Mouse (Mus musculus): ENCODE measurements around the gene Tnfrsf13b. TPM values are rescaled to one million over a fixed set of nuclear protein-coding genes. Genes with fewer than 3 reads are reported as not detected.
A peak's percentile ranks its signal among the peaks of the same experiment; 100 is the strongest.

The Tnfrsf13b gene
- polyA plus RNA-seq, 1 experiment from 2014 or later, result 4.8 TPM

GRCm38 (mm10) chr11:61193392-61193791 is 66.8 kb downstream of the Tnfrsf13b start:
- Histone ChIP-seq H3K9me3 (replicated peaks; ENCODE audit: control insufficient read depth, low read length) (no peaks in the 10 kb centered on the region), H3K36me3 (ENCODE audit: control insufficient read depth, insufficient read depth) (no peaks in the 10 kb centered on the region), H3K4me3 (ENCODE audit: low read depth, low read length) (no peak overlapping the region), H3K27me3 (ENCODE audit: control insufficient read depth, insufficient read depth, low read depth, low read length) (peaks cover 8% of the 10 kb centered on the region), H3K4me1 (ENCODE audit: control insufficient read depth, low read depth, low read length) (no peaks in the 10 kb centered on the region), H3K4me2 (ENCODE audit: low read depth, low read length) (no peak overlapping the region), H3K9ac (ENCODE audit: low read depth, low read length) (no peak overlapping the region), H3K27ac (ENCODE audit: low read length) (no peak overlapping the region)
- ATAC-seq (ENCODE audit: low read depth), result peak; percentile 51; the same call in 1 of the 2 replicates
- 2% methylated on average over 9 of the region's 9 CpGs for WGBS (ENCODE audit: insufficient replicate concordance)

DNA sequence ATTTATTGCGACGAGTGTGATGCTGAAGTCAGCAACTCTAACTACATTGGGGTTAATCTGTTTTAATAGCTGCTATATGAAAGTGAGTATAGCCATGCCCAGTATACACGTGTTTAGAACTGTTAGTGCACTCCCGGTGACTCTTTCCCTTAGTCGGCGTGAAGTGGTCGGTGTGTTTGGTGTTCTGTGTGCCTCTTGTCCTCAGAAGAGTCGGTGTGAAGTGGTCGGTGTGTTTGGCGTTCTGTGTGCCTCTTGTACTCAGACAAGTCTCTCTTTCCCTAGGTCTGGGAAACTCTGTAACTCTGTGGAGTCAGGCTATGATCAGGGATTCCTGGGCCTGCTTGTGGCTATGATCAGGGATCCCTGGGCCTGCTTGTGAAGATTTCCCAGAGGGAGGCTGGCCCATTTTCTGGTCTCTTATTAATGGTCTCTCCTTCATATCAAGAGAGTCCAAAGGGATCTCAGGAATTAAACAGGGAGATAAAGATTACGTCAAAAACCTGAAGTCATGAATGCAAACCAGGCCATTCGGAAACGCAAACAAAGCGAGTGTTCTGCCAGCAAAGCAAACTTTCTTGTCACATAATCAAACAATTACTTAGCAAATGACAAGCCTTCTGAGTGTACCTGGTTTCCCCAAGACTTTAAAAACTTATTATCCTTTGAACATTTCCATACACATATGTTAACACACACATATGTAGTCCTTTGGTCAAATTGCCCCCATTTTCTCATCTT is 70.2 kb downstream of the Tnfrsf13b start:
- Histone ChIP-seq H3K27me3 (ENCODE audit: control insufficient read depth, insufficient read depth, low read depth, low read length) (peaks cover 8% of the 10 kb centered on the region), H3K4me2 (ENCODE audit: low read depth, low read length) (no peak overlapping the region), H3K9ac (ENCODE audit: low read depth, low read length) (no peak overlapping the region), H3K4me3 (ENCODE audit: low read depth, low read length) (no peak overlapping the region), H3K9me3 (replicated peaks; ENCODE audit: control insufficient read depth, low read length) (no peaks in the 10 kb centered on the region), H3K4me1 (ENCODE audit: control insufficient read depth, low read depth, low read length) (no peaks in the 10 kb centered on the region), H3K36me3 (ENCODE audit: control insufficient read depth, insufficient read depth) (no peaks in the 10 kb centered on the region), H3K27ac (ENCODE audit: low read length) (no peak overlapping the region)
- ATAC-seq (ENCODE audit: low read depth), result no peak
- WGBS (ENCODE audit: insufficient replicate concordance), result 64% methylated on average over 14 of the region's 14 CpGs

DNA sequence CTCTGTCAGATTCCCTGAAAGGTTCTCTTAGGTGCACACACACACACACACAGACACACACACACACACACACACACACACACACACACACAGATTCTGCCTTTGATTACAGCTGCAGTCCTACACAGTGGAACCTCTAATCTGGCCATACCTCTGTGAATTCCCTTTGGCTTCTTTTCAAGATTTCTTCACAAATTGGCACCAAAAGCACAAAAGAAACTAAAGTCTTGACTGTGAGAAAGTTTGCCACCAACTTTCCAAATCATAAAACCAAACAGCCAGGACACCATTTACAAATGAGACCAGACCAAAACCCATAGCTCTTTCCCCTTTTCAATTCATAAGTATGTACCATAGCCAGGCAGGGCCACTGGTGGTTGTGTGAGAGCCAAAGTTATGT is 71.4 kb downstream of the Tnfrsf13b start:
- no peak for ATAC-seq (ENCODE audit: low read depth)
- peaks cover 8% of the 10 kb centered on the region for H3K27me3 ChIP-seq (ENCODE audit: control insufficient read depth, insufficient read depth, low read depth, low read length)
- H3K36me3 ChIP-seq (ENCODE audit: control insufficient read depth, insufficient read depth), result no peaks in the 10 kb centered on the region
- no peak overlapping the region for H3K4me3 ChIP-seq (ENCODE audit: low read depth, low read length)
- no peak overlapping the region for H3K9ac ChIP-seq (ENCODE audit: low read depth, low read length)
- no peaks in the 10 kb centered on the region for H3K4me1 ChIP-seq (ENCODE audit: control insufficient read depth, low read depth, low read length)
- H3K9me3 ChIP-seq (replicated peaks; ENCODE audit: control insufficient read depth, low read length), result no peaks in the 10 kb centered on the region
- H3K27ac ChIP-seq (ENCODE audit: low read length), result no peak overlapping the region
- H3K4me2 ChIP-seq (ENCODE audit: low read depth, low read length), result no peak overlapping the region

Other genes starting within 250 kb of the Tnfrsf13b start
- gene Tmem11, start 247.5 kb upstream of the Tnfrsf13b start, polyA plus RNA-seq (2015; fragmentation: Nextera tagmentation; extraction: Ambion mirVana), result 23.2 and 23.4 TPM in 2 replicates
- gene Natd1, start 212.0 kb upstream of the Tnfrsf13b start, polyA plus RNA-seq (2015; fragmentation: Nextera tagmentation; extraction: Ambion mirVana), result 9.9 and 14.3 TPM in 2 replicates
- 121 and 134 TPM in 2 replicates for gene Map2k3, start 194.7 kb upstream of the Tnfrsf13b start, polyA plus RNA-seq (2015; fragmentation: Nextera tagmentation; extraction: Ambion mirVana)
- gene Kcnj12, start 104.2 kb upstream of the Tnfrsf13b start, polyA plus RNA-seq (2015; fragmentation: Nextera tagmentation; extraction: Ambion mirVana), result 0.04 TPM in 1 of 2 replicates, not detected in the other
- 17.5 and 19.5 TPM in 2 replicates for gene Usp22, start 48.3 kb downstream of the Tnfrsf13b start, polyA plus RNA-seq (2015; fragmentation: Nextera tagmentation; extraction: Ambion mirVana)
- 0.05 and 0.16 TPM in 2 replicates for gene Aldh3a1, start 80.8 kb downstream of the Tnfrsf13b start, polyA plus RNA-seq (2015; fragmentation: Nextera tagmentation; extraction: Ambion mirVana)
- gene Aldh3a2, start 140.7 kb downstream of the Tnfrsf13b start, polyA plus RNA-seq (2015; fragmentation: Nextera tagmentation; extraction: Ambion mirVana), result 36.5 and 40.9 TPM in 2 replicates
- 0.06 TPM in 1 of 2 replicates, not detected in the other for gene Slc47a2, start 216.1 kb downstream of the Tnfrsf13b start, polyA plus RNA-seq (2015; fragmentation: Nextera tagmentation; extraction: Ambion mirVana)